10 mouse cellular contexts compared by ENCODE assay signal in the genomic region with DNA sequence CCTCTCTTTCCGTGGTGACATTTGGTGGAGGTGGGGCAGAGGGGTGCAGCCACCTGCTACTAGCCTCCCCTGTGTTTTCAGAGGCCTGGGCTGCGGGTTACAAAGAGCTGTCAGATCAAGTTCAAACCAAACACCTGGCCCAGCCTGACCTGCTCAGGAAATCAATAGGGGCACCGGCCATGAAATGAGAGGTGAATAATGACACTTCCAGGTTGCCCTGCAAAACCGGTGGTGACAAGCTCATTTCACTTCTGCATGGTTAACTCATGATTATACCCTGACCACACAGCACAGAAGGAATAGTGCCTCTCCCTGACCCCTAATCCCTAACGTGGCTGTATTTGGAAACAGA.
A peak's percentile ranks its signal among the peaks of the same experiment; 100 is the strongest.
DNase-seq lines count a peak whose midpoint lies in the region; ATAC-seq and TF ChIP-seq lines count a peak whose summit lies in the region.
"Had no signal": no experiment of that assay in that cellular context is flagged by ENCODE, and none has a peak within 500 bp of the region (broad histone marks: within the 10 kb centered on the region; RNA-seq: fewer than 3 reads in every experiment).

No protein-coding gene starts in this region.

- no peak overlapping the region for H3K4me3 ChIP-seq in liver, adult 2 months (ENCODE audit: insufficient read depth, low read depth, low read length)
- no peak overlapping the region for H3K4me3 ChIP-seq in liver, embryonic 12.5 days
- H3K4me3 ChIP-seq in limb, embryonic 12.5 days (replicated peaks), result no peak overlapping the region
- H3K4me3 ChIP-seq: megakaryocyte, embryonic 14.5 days; neural tube, embryonic 13.5 days had no signal

- no peaks in the 10 kb centered on the region for H3K79me2 ChIP-seq in liver, adult 2 months (ENCODE audit: control insufficient read depth, insufficient read depth, low read length)

- H3K4me1 ChIP-seq in liver, adult 2 months (ENCODE audit: control insufficient read depth, insufficient read depth, low read length), result peaks cover 4% of the 10 kb centered on the region
- H3K4me1 ChIP-seq in liver, embryonic 12.5 days, result 0 out of 2 replicates have a peak, but pooled peaks cover 6% of the 10 kb centered on the region
- H3K4me1 ChIP-seq in limb, embryonic 12.5 days (replicated peaks), result peaks cover 32% of the 10 kb centered on the region
- H3K4me1 ChIP-seq: megakaryocyte, embryonic 14.5 days had no signal

- TF ChIP-seq POLR2A in liver, adult 2 months (IDR thresholded peaks at IDR 0.05; ENCODE audit: extremely low read depth, insufficient read depth, low read length), result no peak

- H3K9me3 ChIP-seq in liver, embryonic 12.5 days (replicated peaks), result no peaks in the 10 kb centered on the region
- no peaks in the 10 kb centered on the region for H3K9me3 ChIP-seq in limb, embryonic 12.5 days
- H3K9me3 ChIP-seq: neural tube, embryonic 13.5 days had no signal

- no peak overlapping the region for H3K4me2 ChIP-seq in liver, embryonic 12.5 days
- H3K4me2 ChIP-seq in limb, embryonic 12.5 days, result no peak overlapping the region
- H3K4me2 ChIP-seq: neural tube, embryonic 13.5 days had no signal

- H3K36me3 ChIP-seq in liver, adult 2 months (ENCODE audit: control insufficient read depth, insufficient read depth, low read length), result no peaks in the 10 kb centered on the region
- no peaks in the 10 kb centered on the region for H3K36me3 ChIP-seq in liver, embryonic 12.5 days
- no peaks in the 10 kb centered on the region; the same call in 1 of the 2 replicates for H3K36me3 ChIP-seq in limb, embryonic 12.5 days
- H3K36me3 ChIP-seq: neural tube, embryonic 13.5 days had no signal

- no peak overlapping the region for H3K9ac ChIP-seq in liver, adult 2 months (ENCODE audit: low read depth, low read length)
- no peak overlapping the region for H3K9ac ChIP-seq in liver, embryonic 12.5 days
- no peak overlapping the region for H3K9ac ChIP-seq in limb, embryonic 12.5 days (replicated peaks)
- H3K9ac ChIP-seq: neural tube, embryonic 13.5 days had no signal

- peak overlapping the region; percentile 65 for H3K27ac ChIP-seq in liver, adult 2 months (replicated peaks; ENCODE audit: insufficient read depth, low read depth, low read length)
- no peak overlapping the region for H3K27ac ChIP-seq in liver, embryonic 12.5 days
- peak overlapping the region; percentile 69 for H3K27ac ChIP-seq in limb, embryonic 12.5 days
- H3K27ac ChIP-seq: neural tube, embryonic 13.5 days had no signal

- 23% methylated on average over 5 of the region's 5 CpGs for WGBS in liver, adult 2 months
- 43% methylated on average over 5 of the region's 5 CpGs for WGBS in liver, embryonic 12.5 days (ENCODE audit: insufficient replicate concordance)
- WGBS in limb, embryonic 12.5 days, result 16% methylated on average over 5 of the region's 5 CpGs

- no peak for ATAC-seq in liver, embryonic 12.5 days
- ATAC-seq in limb, embryonic 12.5 days (ENCODE audit: insufficient number of reproducible peaks, insufficient read depth, low FRiP score, low TSS enrichment, low read depth), result no peak

- DNase-seq in embryo, embryonic 11 days, result peak; percentile 27
- DNase-seq in embryo, embryonic 10.5 days (ENCODE audit: low spot score), result no peak
- DNase-seq in liver, adult 2 months (ENCODE audit: extremely low read depth, low read depth, low spot score), result peak; percentile 56
- peak; percentile 48 for DNase-seq in thymus, postnatal 25 days
- DNase-seq in testis, postnatal 14 days (ENCODE audit: low spot score), result no peak
- no peak for DNase-seq in adrenal gland, adult 8-10 months

- no peak for TF ChIP-seq CTCF in liver, adult 2 months (IDR thresholded peaks at IDR 0.05; ENCODE audit: low read depth, low read length)

- no peaks in the 10 kb centered on the region for H3K27me3 ChIP-seq in liver, adult 2 months (ENCODE audit: control insufficient read depth, insufficient read depth, low read length)
- no peaks in the 10 kb centered on the region for H3K27me3 ChIP-seq in liver, embryonic 12.5 days (replicated peaks)
- no peaks in the 10 kb centered on the region for H3K27me3 ChIP-seq in limb, embryonic 12.5 days
- H3K27me3 ChIP-seq: neural tube, embryonic 13.5 days had no signal

Comparison
In these comparisons a context has a peak if more than half of its experiments do, and no peak if none do; other contexts are left out.
1. DNase-seq: peak in embryo, embryonic 11 days (single experiment), liver, adult 2 months (single experiment) and thymus, postnatal 25 days (single experiment); none in embryo, embryonic 10.5 days (single experiment), testis, postnatal 14 days (single experiment) and adrenal gland, adult 8-10 months (single experiment).